Mouse (Mus musculus): ENCODE data around the gene Gucy2f. TPM values are rescaled to one million over a fixed set of nuclear protein-coding genes. Genes with fewer than 3 reads are reported as not detected.

Gene Gucy2f
- total RNA-seq, 2 experiments from 2014 or later, result 0.79 to 0.81 TPM

Other genes with a start within 250 kb of the Gucy2f start
- gene Nxt2, start 29.8 kb upstream of the Gucy2f start, total RNA-seq (2021), result 10 to 100 TPM; 35.0 to 35.9 TPM
- 1 to 10 TPM; 3.5 to 3.8 TPM for gene Kcne1l, start 109.4 kb upstream of the Gucy2f start, total RNA-seq (2021)
- gene Acsl4, start 193.6 kb upstream of the Gucy2f start, total RNA-seq (2021), result 10 to 100 TPM; 62.8 to 70.2 TPM

All from layer of hippocampus, adult 18-20 months (tissue).